Comparison of ENCODE assay signal across 11 mouse cellular contexts in the genomic region with DNA sequence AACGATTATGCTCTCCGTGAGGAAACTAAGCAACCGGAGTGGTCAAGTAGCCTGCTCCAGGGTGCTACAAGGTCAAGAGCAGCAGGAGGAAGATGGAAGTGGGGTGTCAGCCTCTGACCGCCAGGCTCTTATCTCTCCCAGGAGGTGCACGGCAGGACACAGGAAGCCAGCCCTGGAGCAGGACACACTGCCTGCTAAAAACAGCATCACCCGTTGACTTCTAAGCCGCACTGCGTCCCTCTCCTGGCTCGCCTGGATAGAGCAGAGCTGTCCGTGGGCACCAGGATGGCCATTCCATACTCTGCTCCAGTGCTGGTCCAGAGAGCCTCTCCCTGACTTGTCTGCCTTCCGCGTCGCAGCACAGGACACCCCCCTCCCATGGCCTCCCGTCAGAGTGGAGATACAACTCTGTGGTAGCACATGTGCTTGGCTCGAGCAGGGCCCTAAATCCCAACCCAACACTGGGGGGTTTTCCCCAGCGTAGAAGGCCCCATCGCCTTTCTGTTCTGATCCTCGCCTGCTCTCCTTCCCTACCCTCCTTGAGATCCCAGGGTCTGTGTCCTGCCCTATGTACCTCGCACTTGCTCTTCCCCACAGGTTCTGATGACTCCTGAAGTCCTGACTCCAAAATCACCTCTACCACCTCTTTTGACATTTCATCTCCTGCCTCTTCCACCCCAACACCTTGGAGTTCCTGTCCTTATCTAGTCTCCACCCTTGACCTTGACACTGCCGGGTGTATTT. TPM values are rescaled to one million over a fixed set of nuclear protein-coding genes. Genes with fewer than 3 reads are reported as not detected.
DNase-seq lines count a peak whose midpoint lies in the region; ATAC-seq lines count a peak whose summit lies in the region.
"Had no signal": no experiment of that assay in that cellular context is flagged by ENCODE, and none has a peak within 500 bp of the region (broad histone marks: within the 10 kb centered on the region; RNA-seq: fewer than 3 reads in every experiment).

No protein-coding gene starts in this region.

- H3K9ac ChIP-seq in lung, embryonic 15.5 days: no peak overlapping the region
- no peak overlapping the region for H3K9ac ChIP-seq in embryonic facial prominence, embryonic 12.5 days
- H3K9ac ChIP-seq in forebrain, embryonic 15.5 days (replicated peaks): no peak overlapping the region
- H3K9ac ChIP-seq: embryonic facial prominence, embryonic 15.5 days; midbrain, embryonic 13.5 days had no signal

- no peaks in the 10 kb centered on the region for H3K27me3 ChIP-seq in lung, embryonic 15.5 days
- H3K27me3 ChIP-seq in embryonic facial prominence, embryonic 12.5 days: 0 out of 2 replicates have a peak, but pooled peaks cover 2% of the 10 kb centered on the region
- no peaks in the 10 kb centered on the region for H3K27me3 ChIP-seq in forebrain, embryonic 15.5 days
- H3K27me3 ChIP-seq: embryonic facial prominence, embryonic 15.5 days; midbrain, embryonic 13.5 days had no signal

- peak; percentile 33; the same call in 1 of the 2 replicates for ATAC-seq in lung, embryonic 15.5 days (ENCODE audit: borderline replicate concordance, extremely low read depth, low FRiP score, low TSS enrichment)
- peak; percentile 43; the same call in 1 of the 2 replicates for ATAC-seq in embryonic facial prominence, embryonic 12.5 days (ENCODE audit: insufficient number of reproducible peaks, insufficient read depth, low FRiP score, low TSS enrichment)
- no peak for ATAC-seq in forebrain, embryonic 15.5 days (replicated peaks)
- ATAC-seq: midbrain, embryonic 13.5 days had no signal

- 34% methylated on average over 20 of the region's 20 CpGs for WGBS in lung, embryonic 15.5 days
- 81% methylated on average over 20 of the region's 20 CpGs for WGBS in embryonic facial prominence, embryonic 12.5 days
- WGBS in forebrain, embryonic 15.5 days: 86% methylated on average over 20 of the region's 20 CpGs

- 0 out of 2 replicates have a peak overlapping the region, but pooled peaks have one; percentile 13 for H3K27ac ChIP-seq in lung, embryonic 15.5 days
- no peak overlapping the region for H3K27ac ChIP-seq in embryonic facial prominence, embryonic 12.5 days
- H3K27ac ChIP-seq in forebrain, embryonic 15.5 days (replicated peaks): no peak overlapping the region
- H3K27ac ChIP-seq: embryonic facial prominence, embryonic 15.5 days; midbrain, embryonic 13.5 days had no signal

- DNase-seq in lung, postnatal 36 days: no peak
- DNase-seq in induced T-regulatory cell, adult 2 months (ENCODE audit: low read depth): peak; percentile 30
- peak; percentile 31 for DNase-seq in lung, postnatal 25 days (ENCODE audit: low spot score)
- DNase-seq in adrenal gland, adult 8-10 months: no peak
- DNase-seq: cerebellum, adult 11 months; spleen, adult 18-20 months had no signal

- peaks cover 30% of the 10 kb centered on the region for H3K4me1 ChIP-seq in lung, embryonic 15.5 days
- H3K4me1 ChIP-seq in embryonic facial prominence, embryonic 12.5 days: peaks cover 18% of the 10 kb centered on the region
- H3K4me1 ChIP-seq in forebrain, embryonic 15.5 days: no peaks in the 10 kb centered on the region
- H3K4me1 ChIP-seq: midbrain, embryonic 13.5 days had no signal

- no peak overlapping the region for H3K4me3 ChIP-seq in lung, embryonic 15.5 days
- no peak overlapping the region for H3K4me3 ChIP-seq in embryonic facial prominence, embryonic 12.5 days
- H3K4me3 ChIP-seq in forebrain, embryonic 15.5 days: no peak overlapping the region
- H3K4me3 ChIP-seq: embryonic facial prominence, embryonic 15.5 days; midbrain, embryonic 13.5 days had no signal

- H3K36me3 ChIP-seq in lung, embryonic 15.5 days: no peaks in the 10 kb centered on the region
- no peaks in the 10 kb centered on the region for H3K36me3 ChIP-seq in embryonic facial prominence, embryonic 12.5 days
- H3K36me3 ChIP-seq in forebrain, embryonic 15.5 days: no peaks in the 10 kb centered on the region
- H3K36me3 ChIP-seq: embryonic facial prominence, embryonic 15.5 days; midbrain, embryonic 13.5 days had no signal

- no peaks in the 10 kb centered on the region for H3K9me3 ChIP-seq in lung, embryonic 15.5 days
- no peaks in the 10 kb centered on the region for H3K9me3 ChIP-seq in embryonic facial prominence, embryonic 12.5 days
- no peaks in the 10 kb centered on the region for H3K9me3 ChIP-seq in forebrain, embryonic 15.5 days
- H3K9me3 ChIP-seq: embryonic facial prominence, embryonic 15.5 days; midbrain, embryonic 13.5 days had no signal

- 0 out of 2 replicates have a peak overlapping the region, but pooled peaks have one; percentile 12 for H3K4me2 ChIP-seq in lung, embryonic 15.5 days
- no peak overlapping the region for H3K4me2 ChIP-seq in embryonic facial prominence, embryonic 12.5 days (replicated peaks)
- H3K4me2 ChIP-seq in forebrain, embryonic 15.5 days (replicated peaks): no peak overlapping the region
- H3K4me2 ChIP-seq: embryonic facial prominence, embryonic 15.5 days; midbrain, embryonic 13.5 days had no signal

RNA-seq across cellular contexts. Expression of gene Errfi1, which starts 45.8 kb away (rescaled TPM):
- 41.7 and 42.7 TPM in 2 replicates for polyA plus RNA-seq in lung, embryonic 15.5 days (2015; fragmentation: Nextera tagmentation; extraction: Ambion mirVana)
- 26.9 and 27.8 TPM in 2 replicates for polyA plus RNA-seq in embryonic facial prominence, embryonic 12.5 days (2016; fragmentation: Nextera tagmentation; extraction: Ambion mirVana)
- 10 to 100 TPM; 17.9 to 44.0 (median 29.8) TPM for total RNA-seq in adrenal gland, adult 8-10 months (2022)
- polyA plus RNA-seq in forebrain, embryonic 15.5 days (2015; fragmentation: Nextera tagmentation; extraction: Ambion mirVana): 16.2 and 17.3 TPM in 2 replicates

Comparison
In these comparisons a context has a peak if more than half of its experiments do, and no peak if none do; other contexts are left out.
1. DNase-seq: peak in induced T-regulatory cell, adult 2 months (single experiment) and lung, postnatal 25 days (single experiment); none in lung, postnatal 36 days (single experiment) and adrenal gland, adult 8-10 months (single experiment).